Mouse (Mus musculus) bone marrow, adult 2 months (tissue): Measurements from ENCODE around the gene Lbh.

Source experiments
- CTCF ChIP-seq: fragments of 200-500 bp; IDR thresholded peaks from 2 replicates; pipeline ENCODE4 v1.5.1; 2011; ENCODE audit warnings: low read length, control low read depth; ENCODE audit not compliant: control insufficient read depth, insufficient read depth
- POLR2A ChIP-seq: fragments of 200-500 bp; IDR thresholded peaks from 2 replicates; pipeline ENCODE4 v1.6.1; 2011; ENCODE audit warnings: low read depth, mild to moderate bottlenecking, control low read depth, low read length, borderline replicate concordance; ENCODE audit not compliant: control insufficient read depth

- TF ChIP-seq CTCF = no peak
- TF ChIP-seq POLR2A = no peak
Observed at GRCm38 (mm10) chr17:72961953-72962630, 44.0 kb downstream of the Lbh start.
